In the genomic region with DNA sequence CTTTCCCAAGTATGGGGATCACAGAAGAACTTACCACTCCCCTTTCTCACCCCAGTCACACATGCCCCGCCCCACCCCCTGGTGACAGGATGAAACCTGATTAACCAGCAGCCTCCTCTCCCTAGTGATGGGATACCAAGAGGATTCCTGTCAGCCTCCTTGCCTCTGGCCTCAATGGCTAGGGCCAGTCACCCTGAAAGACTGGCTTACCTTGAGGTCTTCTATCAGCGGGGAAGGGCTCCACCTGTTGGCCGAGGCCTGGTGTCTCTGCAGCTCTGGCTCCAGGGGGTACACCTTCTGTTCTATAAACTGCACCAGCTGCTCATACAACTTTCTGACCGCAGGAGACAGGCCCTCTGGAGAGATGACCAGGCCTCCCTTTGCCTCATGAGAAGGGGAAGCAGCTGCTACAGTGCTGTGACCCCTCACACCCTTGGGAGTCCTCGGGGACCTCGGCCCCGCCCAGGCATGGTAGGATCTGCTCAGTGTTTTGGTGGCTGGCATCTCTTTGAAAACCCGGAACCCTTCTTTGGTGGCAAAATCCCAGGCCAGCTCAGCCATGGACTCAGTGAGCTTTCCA, we compare ENCODE assay signal across 8 mouse cellular contexts. TPM values are rescaled to one million over a fixed set of nuclear protein-coding genes. Genes with fewer than 3 reads are reported as not detected.
DNase-seq lines count a peak whose midpoint lies in the region; ATAC-seq and TF ChIP-seq lines count a peak whose summit lies in the region.
"Not testable (repeated sequence)": the region's sequence is repeated elsewhere in the genome, so short reads cannot be mapped to it uniquely, and the experiment has no call there.

No protein-coding gene starts in this region.

- H3K27me3 ChIP-seq in kidney, postnatal 0 days (ENCODE audit: insufficient read depth, low read length); lung, embryonic 14.5 days (ENCODE audit: insufficient read depth, low read length); myocyte (ENCODE audit: control insufficient read depth, insufficient read depth, insufficient read length): not testable (repeated sequence)

- not testable (repeated sequence) for H3K79me2 ChIP-seq in myocyte (ENCODE audit: control insufficient read depth, insufficient read depth)

- WGBS in kidney, postnatal 0 days = 51% methylated on average over 7 of the region's 8 CpGs
- 42% methylated on average over 7 of the region's 8 CpGs for WGBS in lung, embryonic 14.5 days

- not testable (repeated sequence) for H3K9me3 ChIP-seq in kidney, postnatal 0 days (replicated peaks; ENCODE audit: low read length); lung, embryonic 14.5 days (ENCODE audit: low read depth, low read length)

- DNase-seq in CD4-positive, CD25-positive, alpha-beta regulatory T cell, adult 2 months (ENCODE audit: low read depth, low spot score) = peak; percentile 17
- DNase-seq in ES-CJ7 (ENCODE audit: low read depth, low spot score) (peak; percentile 46), ZHBTc4 (ENCODE audit: low read depth, low spot score) (peak; percentile 38)
- peak; percentile 21 for DNase-seq in embryo, embryonic 11 days
- DNase-seq in kidney, postnatal 0 days (ENCODE audit: low spot score); lung, embryonic 14.5 days: not testable (repeated sequence)
- DNase-seq in thymus, postnatal 4 days = peak; percentile 52

- not testable (repeated sequence) for H3K4me3 ChIP-seq in kidney, postnatal 0 days (replicated peaks; ENCODE audit: low read depth, low read length); lung, embryonic 14.5 days (ENCODE audit: low read depth, low read length); myocyte

- TF ChIP-seq POLR2A in myocyte (IDR thresholded peaks at IDR 0.05; ENCODE audit: insufficient read length, low read depth) = not testable (repeated sequence)

- H3K4me2 ChIP-seq in kidney, postnatal 0 days (ENCODE audit: low read length); lung, embryonic 14.5 days; myocyte (ENCODE audit: low read depth): not testable (repeated sequence)

- not testable (repeated sequence) for H3K27ac ChIP-seq in kidney, postnatal 0 days; lung, embryonic 14.5 days (ENCODE audit: low read depth)

- peak; percentile 35; the same call in 1 of the 2 replicates for TF ChIP-seq CTCF in kidney, postnatal 0 days (IDR thresholded peaks at IDR 0.05; ENCODE audit: low read depth)
- TF ChIP-seq CTCF in lung, embryonic 14.5 days (IDR thresholded peaks at IDR 0.05; ENCODE audit: low read depth) = peak; percentile 31; the same call in 1 of the 2 replicates

- H3ac ChIP-seq in myocyte (ENCODE audit: control insufficient read depth, insufficient read length) = not testable (repeated sequence)

- ATAC-seq in kidney, postnatal 0 days (replicated peaks; ENCODE audit: low FRiP score, low read depth); lung, embryonic 14.5 days (ENCODE audit: insufficient read depth): not testable (repeated sequence)

- not testable (repeated sequence) for H3K36me3 ChIP-seq in kidney, postnatal 0 days (ENCODE audit: insufficient read depth, low read length); lung, embryonic 14.5 days (ENCODE audit: insufficient read depth); myocyte (ENCODE audit: control insufficient read depth, insufficient read depth)

- not testable (repeated sequence) for H3K9ac ChIP-seq in kidney, postnatal 0 days (ENCODE audit: low read depth, low read length); lung, embryonic 14.5 days

- not testable (repeated sequence) for H3K4me1 ChIP-seq in kidney, postnatal 0 days (replicated peaks; ENCODE audit: insufficient read depth, low read length); lung, embryonic 14.5 days (ENCODE audit: insufficient read depth)

TF ChIP-seq in myocyte, 11 proteins besides CTCF, POLR2A, EP300 and RAD21:
- TF ChIP-seq MYOG (IDR thresholded peaks at IDR 0.05; ENCODE audit: control insufficient read depth in 1 of 3, insufficient read depth in 1 of 3, insufficient read length in 2 of 3, low read depth in 2 of 3) (peak in 1 of 3 experiments; percentile 67), MYOD1 (IDR thresholded peaks at IDR 0.05; ENCODE audit: control insufficient read depth in 1 of 3, insufficient read length in 2 of 3, low read depth in 2 of 3) (peak in 2 of 3 experiments; percentile 66 to 72)

RNA-seq across cellular contexts. Expression of a gene that starts 9.1 kb away (rescaled TPM):
- polyA plus RNA-seq in kidney, postnatal 0 days (2015; fragmentation: Nextera tagmentation; extraction: Ambion mirVana) = 3.8 and 5.0 TPM in 2 replicates
- 1.7 and 1.8 TPM in 2 replicates for polyA plus RNA-seq in lung, embryonic 14.5 days (2014; fragmentation: Nextera tagmentation; extraction: Ambion mirVana)
- polyA plus RNA-seq in myocyte (2012; fragmentation: generic; extraction: Trizol) = 2.1 TPM

RNA-seq across cellular contexts. Expression of a gene that starts 16.0 kb away (rescaled TPM):
- 203 and 226 TPM in 2 replicates for polyA plus RNA-seq in kidney, postnatal 0 days (2015; fragmentation: Nextera tagmentation; extraction: Ambion mirVana)
- polyA plus RNA-seq in lung, embryonic 14.5 days (2014; fragmentation: Nextera tagmentation; extraction: Ambion mirVana) = 123 and 125 TPM in 2 replicates
- 210 TPM for polyA plus RNA-seq in myocyte (2012; fragmentation: generic; extraction: Trizol)

RNA-seq across cellular contexts. Expression of a gene that starts 50.7 kb away (rescaled TPM):
- 7.6 and 8.2 TPM in 2 replicates for polyA plus RNA-seq in kidney, postnatal 0 days (2015; fragmentation: Nextera tagmentation; extraction: Ambion mirVana)
- 1.5 and 3.0 TPM in 2 replicates for polyA plus RNA-seq in lung, embryonic 14.5 days (2014; fragmentation: Nextera tagmentation; extraction: Ambion mirVana)
- 4.7 TPM for polyA plus RNA-seq in myocyte (2012; fragmentation: generic; extraction: Trizol)

RNA-seq across cellular contexts. Expression of a gene that starts 50.7 kb away (rescaled TPM):
- 37.3 and 39.2 TPM in 2 replicates for polyA plus RNA-seq in kidney, postnatal 0 days (2015; fragmentation: Nextera tagmentation; extraction: Ambion mirVana)
- polyA plus RNA-seq in lung, embryonic 14.5 days (2014; fragmentation: Nextera tagmentation; extraction: Ambion mirVana) = 39.1 and 40.9 TPM in 2 replicates
- polyA plus RNA-seq in myocyte (2012; fragmentation: generic; extraction: Trizol) = 40.9 TPM
